Mouse (Mus musculus) left cerebral cortex, adult 2 months (tissue): ENCODE results near the gene Knop1. TPM values are rescaled to one million over a fixed set of nuclear protein-coding genes. Genes with fewer than 3 reads are reported as not detected.

ENCODE experiments used
- DNase-seq, 2 experiments: peaks; one replicate each; pipeline ENCODE4 v3.0.0; 2021 to 2022; ENCODE audit warnings: low spot score in 2 of 2, mixed read lengths in 1 of 2; ENCODE audit errors: extremely low spot score in 1 of 2
- H3K27ac ChIP-seq: fragments of 200-600 bp; 2 replicates; pipeline ENCODE4 v1.8.1; 2022
- H3K4me3 ChIP-seq: fragments of 200-600 bp; 2 replicates; pipeline ENCODE4 v1.8.1; 2022
- CTCF ChIP-seq: fragments of 200-600 bp; IDR thresholded peaks from 2 replicates; pipeline ENCODE4 v1.8.1; 2022; ENCODE audit warnings: antibody characterized with exemption, mild to moderate bottlenecking, moderate library complexity
- intact Hi-C: fragments of 180-260 bp; cut with DNase I; formaldehyde crosslinking; loops from one replicate; pipeline ENCODE4 v1.15.1; 2025
- long read RNA-seq, 2 experiments: library from polyadenylated mRNA; stranded (forward); transcript quantifications; one replicate each; pipeline ENCODE4 v2.0.0; 2021; ENCODE audit warnings: borderline mapping rate in 2 of 2
- total RNA-seq, 2 experiments: library from RNA; stranded (reverse); gene quantifications; 2 replicates each; pipeline ENCODE4 v1.2.3; 2021

The Knop1 gene
- total RNA-seq, result 10 to 100 TPM; 25.9 to 27.0 TPM
- long read RNA-seq, experiment 1, full-length matches to known transcripts, result 30 of 40 reads
- long read RNA-seq, experiment 1, partial matches to known transcripts, result 5 of 40 reads
- long read RNA-seq, experiment 1, other reads (novel, unspliced or antisense), result 5 of 40 reads
- long read RNA-seq, experiment 2, full-length matches to known transcripts, result 25 of 34 reads
- long read RNA-seq, experiment 2, partial matches to known transcripts, result 4 of 34 reads
- long read RNA-seq, experiment 2, other reads (novel, unspliced or antisense), result 5 of 34 reads

DNA sequence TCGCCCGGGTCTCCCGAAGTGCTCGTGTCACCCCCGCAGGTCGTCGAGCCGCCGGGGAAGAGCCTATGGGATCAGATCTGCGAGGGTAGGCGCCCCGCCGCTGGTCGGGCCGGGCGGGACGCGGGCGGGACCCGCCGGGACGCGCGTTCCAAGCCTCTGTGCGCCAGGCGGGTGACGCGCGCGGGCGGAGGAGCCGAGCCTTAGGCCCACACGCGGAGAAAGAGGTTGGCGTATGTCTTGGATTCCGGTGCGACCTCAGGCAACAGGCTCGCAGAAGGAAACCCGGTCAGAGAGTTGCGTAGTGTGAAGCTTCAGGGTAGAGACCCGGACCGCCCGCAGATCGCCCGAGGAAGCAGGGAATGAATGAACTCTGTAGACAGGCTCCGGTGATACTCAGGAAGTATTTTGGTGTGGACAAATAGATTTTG lies at the start of gene Knop1:
TSS of gene Knop1 (minus strand) at position 378 of the 428 bp plus-strand sequence.
- intact Hi-C loops, result loop anchor here (1.0 kb wide), 1 partner anchor 140 kb away; no protein-coding TSS in a partner anchor
- TF ChIP-seq CTCF, result no peak
- DNase-seq, result no peak

DNA sequence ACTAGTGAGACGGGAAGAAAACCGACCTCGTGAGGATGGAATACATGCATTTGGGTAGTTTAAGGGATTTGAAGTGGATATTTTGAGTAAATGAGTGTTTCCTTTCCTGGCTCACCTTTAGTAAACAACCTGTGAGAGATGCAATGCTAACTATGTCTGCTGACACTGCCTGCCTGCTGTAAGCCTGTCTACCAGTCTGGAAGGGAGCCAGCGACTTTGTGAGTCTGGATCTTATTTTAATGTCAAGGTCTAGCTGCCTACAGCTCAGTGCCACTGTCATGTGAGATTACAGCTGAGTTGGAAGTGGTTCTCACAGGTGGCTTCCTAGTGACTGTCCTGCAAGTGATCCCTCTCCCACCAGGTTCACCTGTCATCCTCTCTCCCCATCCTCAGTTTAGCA lies 48.5 kb upstream of the Knop1 start:
- H3K4me3 ChIP-seq, result no peak overlapping the region
- TF ChIP-seq CTCF, result no peak
- no peak overlapping the region for H3K27ac ChIP-seq
- no peak for DNase-seq
- intact Hi-C loops, result no loop called here

More for the DNA sequence above, at the start of gene Knop1:
- peak within 1 kb of the TSS; percentile 77 for H3K27ac ChIP-seq
- H3K4me3 ChIP-seq, result peak within 1 kb of the TSS; percentile 71

DNA sequence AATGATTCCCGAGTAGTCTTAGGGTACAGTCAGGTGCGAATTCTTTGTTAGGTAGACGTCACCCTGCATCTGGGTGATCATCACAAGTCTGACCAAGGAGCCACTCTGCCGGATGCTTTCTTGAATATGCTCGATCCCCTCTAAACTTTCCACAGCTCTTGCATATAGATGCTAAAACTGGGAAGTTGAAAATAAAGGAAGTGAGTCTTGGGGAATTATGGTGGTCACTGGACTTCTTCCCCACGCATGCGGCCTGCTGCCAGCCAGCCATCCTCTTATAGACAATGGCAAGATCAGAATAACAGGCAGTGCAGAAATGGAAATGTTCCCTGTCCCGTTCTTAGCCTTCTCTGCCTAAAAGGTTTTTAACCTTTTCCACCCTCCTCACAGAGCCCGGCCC lies 47.8 kb upstream of the Knop1 start:
- DNase-seq, result no peak
- TF ChIP-seq CTCF, result no peak
- intact Hi-C loops, result no loop called here
- Histone ChIP-seq H3K4me3 (no peak overlapping the region), H3K27ac (no peak overlapping the region)

DNA sequence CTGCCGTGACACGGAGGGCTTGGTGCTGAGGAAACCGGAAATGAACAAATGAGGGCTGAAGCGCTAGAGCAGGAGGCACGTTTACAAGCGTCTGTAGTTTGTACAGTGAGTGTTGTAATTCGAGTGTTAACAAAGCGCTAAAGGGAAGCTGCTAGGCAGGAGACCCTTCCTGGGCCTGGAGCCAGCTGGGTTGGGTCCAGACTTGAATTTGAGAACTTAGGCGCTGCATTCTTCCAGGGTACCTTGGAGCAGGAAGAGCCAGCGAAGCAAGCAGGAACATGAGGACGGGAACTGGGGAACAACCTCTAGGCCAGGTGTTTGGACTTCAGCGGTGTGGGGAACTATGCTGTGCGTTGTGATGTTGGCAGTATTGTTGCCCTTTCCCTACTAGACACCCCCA lies 46.9 kb upstream of the Knop1 start:
- no peak for DNase-seq
- intact Hi-C loops, result no loop called here
- H3K27ac ChIP-seq, result no peak overlapping the region
- TF ChIP-seq CTCF, result no peak
- no peak overlapping the region for H3K4me3 ChIP-seq

DNA sequence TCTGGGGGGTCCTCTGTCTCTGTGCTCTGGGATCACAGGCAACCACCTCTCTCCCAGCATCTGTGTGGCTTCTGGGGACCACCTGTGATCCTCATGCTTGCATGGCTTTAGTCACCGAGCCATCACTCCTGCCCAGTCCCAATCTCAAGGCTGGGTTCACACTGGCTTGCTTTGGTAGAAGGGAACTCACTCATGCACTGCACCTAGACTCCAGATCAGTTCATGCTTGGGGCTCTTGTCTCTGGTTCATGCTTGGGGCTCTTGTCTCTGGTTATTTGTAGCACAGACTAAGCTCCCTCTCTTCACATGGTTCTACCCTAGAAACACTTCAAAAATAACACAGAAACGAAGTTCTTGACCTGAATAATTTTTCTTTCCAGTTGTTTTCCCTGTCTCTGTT lies 44.0 kb upstream of the Knop1 start:
- TF ChIP-seq CTCF, result no peak
- no peak for DNase-seq
- Histone ChIP-seq H3K4me3 (no peak overlapping the region), H3K27ac (no peak overlapping the region)
- intact Hi-C loops, result no loop called here

DNA sequence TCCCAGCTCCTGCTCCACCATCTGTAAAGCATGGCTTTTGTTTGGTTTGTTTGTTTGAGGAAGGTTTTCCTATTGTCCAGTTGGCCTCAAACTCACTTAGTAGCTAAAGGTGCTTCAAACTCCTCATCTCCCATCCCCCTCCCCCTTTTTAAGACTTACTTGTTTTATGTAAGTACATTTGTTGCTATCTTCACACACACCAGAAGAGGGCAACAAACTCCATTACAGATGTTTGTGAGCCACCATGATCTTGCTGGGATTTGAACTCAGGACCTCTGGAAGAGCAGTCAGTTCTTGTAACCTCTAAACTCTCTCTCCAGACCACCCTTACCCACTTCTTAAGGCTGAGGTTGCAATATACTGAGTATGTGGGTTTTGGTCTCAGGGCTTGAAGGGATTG lies 42.0 kb upstream of the Knop1 start:
- H3K27ac ChIP-seq, result no peak overlapping the region
- peak; percentile 18 for TF ChIP-seq CTCF
- intact Hi-C loops, result loop anchor here (5.0 kb wide), 1 partner anchor 99 kb away; the partner anchor contains the start of gene Gprc5b
- H3K4me3 ChIP-seq, result no peak overlapping the region
- no peak for DNase-seq

DNA sequence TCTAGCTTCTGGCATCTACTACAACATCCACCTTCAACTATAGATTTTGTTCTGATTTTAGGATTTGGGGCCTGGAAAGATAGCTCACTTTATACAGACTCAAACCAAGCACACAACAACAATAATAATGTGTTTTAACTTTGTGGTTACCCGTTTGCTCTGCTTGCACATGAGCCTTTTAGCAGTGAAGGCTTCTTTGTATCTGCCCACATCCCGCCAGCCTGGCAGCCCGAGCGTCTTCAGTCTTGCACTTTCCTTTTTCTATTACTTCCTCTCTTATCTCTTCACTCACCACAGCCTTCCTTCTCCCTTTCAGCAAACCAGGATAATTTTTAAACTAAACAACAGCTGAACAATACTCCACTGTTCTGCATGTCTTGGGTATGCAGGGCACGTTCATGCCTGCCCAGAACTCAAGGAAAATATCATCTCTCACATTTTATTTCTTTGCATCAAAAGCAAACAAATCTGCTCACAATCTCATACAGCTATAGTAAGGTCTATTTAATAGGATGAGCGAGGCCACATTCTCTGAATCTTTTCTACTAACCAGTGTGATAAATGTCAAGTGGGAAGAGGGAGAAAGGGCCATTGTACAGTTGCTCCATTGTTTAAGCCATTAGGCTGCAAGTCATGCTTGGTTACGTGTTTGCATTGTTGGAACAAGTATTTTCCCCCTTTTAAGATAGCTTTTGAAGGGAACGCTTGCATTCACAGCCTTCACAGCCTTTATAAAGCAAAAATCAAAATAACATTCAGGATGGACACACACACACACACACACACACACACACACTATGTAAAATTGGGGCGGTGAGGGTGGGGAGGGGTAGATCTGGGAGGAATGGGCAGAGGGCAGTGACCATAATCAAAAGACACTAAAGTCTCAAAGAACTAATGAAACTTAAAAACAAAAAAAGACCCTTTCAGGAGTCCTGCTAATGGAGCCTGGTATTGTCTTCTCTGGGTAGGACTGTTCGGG lies 39.7 kb upstream of the Knop1 start:
- intact Hi-C loops, result loop anchor here (5.0 kb wide), 1 partner anchor 102 kb away; the partner anchor contains the start of gene Gprc5b

DNA sequence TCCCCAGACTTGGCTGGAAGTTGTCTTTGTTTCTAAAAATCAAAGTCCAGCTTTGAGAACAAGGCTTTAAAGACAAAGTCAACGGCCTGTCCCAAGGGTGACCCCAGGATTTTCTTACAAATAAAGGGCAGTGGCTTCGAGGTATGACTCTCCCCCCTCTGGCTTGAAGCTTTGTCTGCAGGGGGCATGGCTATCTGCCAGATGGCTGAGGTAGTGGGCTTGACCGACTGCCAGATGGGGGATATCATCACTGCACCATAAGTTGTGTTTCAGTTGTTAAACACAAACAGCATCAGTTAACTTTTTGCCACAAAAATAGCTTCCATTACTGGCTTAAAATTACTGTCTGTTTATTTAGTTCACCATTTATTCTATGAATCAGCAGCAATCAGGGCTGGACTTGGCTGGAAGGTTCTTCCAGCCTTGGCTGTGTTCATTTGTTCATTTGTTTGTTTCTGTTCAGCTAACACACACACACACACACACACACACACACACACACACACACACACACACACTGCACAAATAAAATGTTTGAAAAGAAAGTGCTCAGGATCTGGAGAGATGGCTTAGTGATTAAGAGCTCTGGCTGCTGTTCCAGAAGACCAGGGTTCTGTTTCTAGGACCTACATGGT lies 33.1 kb upstream of the Knop1 start:
- TF ChIP-seq CTCF, result no peak
- DNase-seq, result no peak
- intact Hi-C loops, result no loop called here
- H3K27ac ChIP-seq, result 0 out of 2 replicates have a peak overlapping the region, but pooled peaks have one; percentile 32
- H3K4me3 ChIP-seq, result no peak overlapping the region

More for the DNA sequence above, 39.7 kb upstream of the Knop1 start:
- DNase-seq, result no peak
- H3K27ac ChIP-seq, result peak overlapping the region; percentile 67
- no peak for TF ChIP-seq CTCF
- no peak overlapping the region for H3K4me3 ChIP-seq

DNA sequence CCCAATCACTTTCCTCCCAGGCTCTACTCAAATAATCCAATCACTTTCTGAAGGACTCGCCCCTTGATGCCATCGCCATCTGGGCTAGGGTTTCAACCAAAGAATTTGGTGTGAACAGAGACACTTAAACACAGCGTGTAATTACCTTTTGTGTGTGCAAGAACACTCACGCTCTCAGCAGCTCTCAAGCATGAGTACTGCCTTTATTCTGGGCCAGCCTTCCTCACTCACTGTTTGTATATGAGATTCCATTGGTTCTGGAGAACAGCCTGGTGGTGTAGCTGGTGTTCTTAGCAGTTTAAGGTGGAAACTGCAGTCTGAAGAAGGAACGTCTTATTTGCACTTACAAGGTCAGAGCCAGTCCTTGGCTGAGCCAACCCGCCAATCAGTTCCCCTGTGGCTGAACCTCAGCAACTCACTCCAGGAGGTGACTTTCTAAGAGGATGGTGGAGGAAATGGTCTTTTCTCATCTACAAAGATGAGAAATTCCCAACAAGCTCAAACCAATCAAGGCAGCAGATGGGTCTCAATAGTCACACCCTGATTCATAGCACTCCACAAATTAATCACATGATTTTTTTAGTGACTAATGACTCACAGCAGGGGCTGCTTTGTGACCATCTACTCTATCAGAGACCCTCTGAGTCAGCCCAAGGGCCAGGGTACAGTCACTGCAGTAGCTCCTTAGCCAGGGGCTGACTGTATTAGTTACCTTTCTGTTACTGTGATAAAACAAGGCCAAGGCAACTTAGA lies 31.4 kb upstream of the Knop1 start:
- no peak for DNase-seq
- intact Hi-C loops, result no loop called here
- TF ChIP-seq CTCF, result no peak
- no peak overlapping the region for H3K4me3 ChIP-seq
- no peak overlapping the region for H3K27ac ChIP-seq

DNA sequence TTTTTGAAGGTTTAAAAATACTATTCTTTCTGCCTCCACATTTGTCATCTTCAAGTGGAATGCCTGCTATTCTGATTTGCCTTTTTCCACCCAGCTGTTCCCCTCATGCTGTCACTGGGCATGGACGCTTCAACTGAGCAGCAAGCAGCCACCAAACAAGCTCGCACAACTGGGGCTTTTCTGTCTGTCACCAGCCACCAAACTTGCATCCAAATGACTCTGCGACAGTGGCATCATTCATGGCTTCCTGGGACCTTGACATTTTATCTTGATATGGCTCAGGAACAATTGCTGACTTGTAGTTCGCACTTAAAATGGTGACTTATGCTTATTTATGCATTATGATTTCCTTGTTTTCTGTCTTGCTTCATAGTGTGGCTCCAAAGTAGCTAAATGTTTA lies 28.9 kb upstream of the Knop1 start:
- intact Hi-C loops, result no loop called here
- H3K27ac ChIP-seq, result no peak overlapping the region
- no peak for DNase-seq
- no peak for TF ChIP-seq CTCF
- no peak overlapping the region for H3K4me3 ChIP-seq

DNA sequence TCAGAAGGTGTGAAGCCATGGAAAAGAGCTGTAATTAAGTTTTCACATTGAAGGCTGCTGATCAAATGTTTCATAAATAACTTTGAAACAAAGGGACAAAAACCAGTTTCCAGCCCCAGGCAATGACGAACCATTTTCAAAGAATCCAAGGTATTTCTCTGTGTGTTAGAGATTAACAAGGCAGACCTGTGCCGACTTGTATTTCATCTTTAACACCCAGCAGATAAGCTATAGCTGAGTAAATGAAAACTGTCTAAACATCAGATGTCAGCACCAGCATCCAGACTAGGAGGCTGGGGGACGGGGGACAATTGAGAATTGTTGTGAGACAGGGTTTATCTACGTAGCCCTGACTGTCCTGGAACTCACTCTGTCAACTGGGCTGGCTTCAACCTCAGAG lies 27.9 kb upstream of the Knop1 start:
- DNase-seq, result no peak
- H3K27ac ChIP-seq, result no peak overlapping the region
- no peak for TF ChIP-seq CTCF
- H3K4me3 ChIP-seq, result no peak overlapping the region
- intact Hi-C loops, result no loop called here
